Mouse (Mus musculus) lung, postnatal 0 days (tissue): Measurements from ENCODE around the gene Pidd1. TPM values are rescaled to one million over a fixed set of nuclear protein-coding genes. Genes with fewer than 3 reads are reported as not detected.

Experiments
- ATAC-seq: fragments of 200-750 bp; cut with Nextera tagmentation; 2 replicates; pipeline ENCODE4 v1.8.0; 2017; ENCODE audit warnings: moderate library complexity
- DNase-seq: peaks from one replicate; pipeline ENCODE4 v3.0.0-alpha.2; 2016; ENCODE audit warnings: low spot score
- H3K27ac ChIP-seq: fragments of 300-500 bp; sonication (generic); 2 replicates; pipeline ENCODE4 v1.5.1; 2014; ENCODE audit warnings: antibody characterized with exemption, mild to moderate bottlenecking, low read length, mixed read lengths
- H3K27me3 ChIP-seq: fragments of 300-500 bp; sonication (generic); replicated peaks from 2 replicates; pipeline ENCODE4 v1.6.1; 2014; ENCODE audit warnings: low read length, mixed read lengths; ENCODE audit not compliant: insufficient read depth
- H3K36me3 ChIP-seq: fragments of 300-500 bp; sonication (generic); 2 replicates; pipeline ENCODE4 v1.6.1; 2014; ENCODE audit warnings: low read length, mixed read lengths; ENCODE audit not compliant: insufficient read depth
- H3K4me1 ChIP-seq: fragments of 300-500 bp; sonication (generic); 2 replicates; pipeline ENCODE4 v1.6.1; 2014; ENCODE audit warnings: antibody characterized with exemption, low read depth, low read length, mixed read lengths; ENCODE audit not compliant: insufficient read depth
- H3K4me2 ChIP-seq: fragments of 300-500 bp; sonication (generic); replicated peaks from 2 replicates; pipeline ENCODE4 v1.6.1; 2014; ENCODE audit warnings: low read depth, mild to moderate bottlenecking, low read length, moderate library complexity, mixed read lengths
- H3K4me3 ChIP-seq: fragments of 300-500 bp; sonication (generic); 2 replicates; pipeline ENCODE4 v1.5.1; 2014; ENCODE audit warnings: low read depth, low read length
- H3K9ac ChIP-seq: fragments of 300-500 bp; sonication (generic); replicated peaks from 2 replicates; pipeline ENCODE4 v1.6.1; 2014; ENCODE audit warnings: low read depth, mild to moderate bottlenecking
- H3K9me3 ChIP-seq: fragments of 300-500 bp; sonication (generic); 2 replicates; pipeline ENCODE4 v1.6.1; 2016; ENCODE audit warnings: low read length, mixed read lengths
- CTCF ChIP-seq: IDR thresholded peaks from 2 replicates; pipeline ENCODE4 v1.5.1; 2016; ENCODE audit warnings: antibody characterized with exemption, mild to moderate bottlenecking
- EP300 ChIP-seq: IDR thresholded peaks from 2 replicates; pipeline ENCODE4 v1.6.1; 2016; ENCODE audit warnings: antibody characterized with exemption, mild to moderate bottlenecking, control low read depth
- WGBS: fragments of 180-500 bp; shearing (Covaris S2); extraction: QIAGEN DNeasy Blood & Tissue Kit; methylation state at CpG from one replicate; pipeline ENCODE4 v1.1.7; 2014; 5-methylcytosine and 5-hydroxymethylcytosine counted together
- polyA plus RNA-seq: library from polyadenylated mRNA; unstranded; fragments of >200 nt; fragmentation: Nextera tagmentation; extraction: Ambion mirVana; gene quantifications from 2 replicates; pipeline ENCODE4 v1.2.1, GENCODE M21; 2015

Pidd1 gene
- polyA plus RNA-seq, 1 experiment from 2014 or later = 1.8 TPM

DNA sequence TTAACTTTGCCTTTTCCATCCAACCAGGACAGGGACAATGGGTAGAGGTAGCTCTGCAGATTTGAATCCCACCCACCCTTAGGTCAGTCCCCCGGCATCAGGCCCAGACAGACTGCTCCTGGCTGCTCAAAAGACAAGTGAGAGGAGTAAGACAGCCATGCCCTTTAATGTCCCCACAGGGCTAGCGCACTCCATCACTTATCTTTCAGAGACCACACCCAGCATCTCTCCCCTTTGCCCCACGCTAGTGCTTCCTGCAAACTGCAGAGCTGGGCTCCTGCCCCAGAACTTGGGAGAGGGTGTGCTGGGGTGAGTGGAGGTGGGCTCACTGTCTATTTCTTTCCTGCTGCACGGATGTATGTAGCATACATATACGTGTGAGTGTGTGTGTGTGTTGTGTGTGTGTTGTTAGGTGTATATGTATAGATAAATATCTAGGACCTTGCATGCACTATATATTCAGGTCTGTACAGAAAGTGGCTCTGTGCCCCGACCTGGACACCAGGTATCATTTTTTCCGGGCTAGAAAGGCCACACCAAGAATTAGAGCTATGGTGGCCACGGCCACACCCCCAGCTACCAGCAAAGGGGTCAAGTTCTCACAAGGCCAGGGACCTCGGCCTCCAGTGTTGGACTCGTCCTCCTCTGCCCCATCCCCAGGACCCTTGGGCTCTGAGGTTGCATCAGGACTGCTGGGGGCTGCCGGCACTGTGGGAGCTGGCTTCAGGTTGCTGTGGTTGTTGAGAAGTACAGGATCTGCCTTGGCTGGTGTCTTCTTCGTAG lies 16.7 kb downstream of the Pidd1 start:
- H3K9me3 ChIP-seq = no peaks in the 10 kb centered on the region
- no peaks in the 10 kb centered on the region for H3K27me3 ChIP-seq
- H3K9ac ChIP-seq = no peak overlapping the region
- no peaks in the 10 kb centered on the region for H3K4me1 ChIP-seq
- WGBS = 74% methylated on average over 12 of the region's 12 CpGs
- TF ChIP-seq CTCF (no peak), EP300 (no peak)
- no peak overlapping the region for H3K27ac ChIP-seq
- H3K36me3 ChIP-seq = no peaks in the 10 kb centered on the region; the same call in 1 of the 2 replicates
- H3K4me2 ChIP-seq = no peak overlapping the region
- no peak overlapping the region for H3K4me3 ChIP-seq
- ATAC-seq (no peak), DNase-seq (no peak)

DNA sequence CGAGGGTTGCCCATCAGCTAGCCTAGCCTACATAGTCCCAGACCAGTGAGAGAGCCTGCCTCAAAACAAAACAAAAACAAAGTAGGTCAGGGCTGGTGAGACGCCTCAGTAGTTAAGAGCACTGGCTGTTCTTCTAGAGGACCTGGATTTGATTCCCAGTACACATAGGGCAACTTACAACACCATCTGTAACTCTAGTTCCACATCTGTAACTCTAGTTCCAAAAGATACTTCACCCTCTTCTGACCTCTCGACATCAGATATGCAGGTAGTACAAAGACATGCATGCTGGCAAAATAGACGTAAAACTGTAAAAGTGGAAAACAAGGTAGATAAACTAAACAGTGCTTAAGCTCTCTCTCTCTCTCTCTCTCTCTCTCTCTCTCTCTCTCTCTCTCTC lies 20.0 kb downstream of the Pidd1 start:
- 67% methylated on average over 4 of the region's 4 CpGs for WGBS
- no peaks in the 10 kb centered on the region for H3K36me3 ChIP-seq
- no peaks in the 10 kb centered on the region for H3K9me3 ChIP-seq
- H3K27ac ChIP-seq = no peak overlapping the region
- H3K4me3 ChIP-seq = no peak overlapping the region
- H3K4me1 ChIP-seq = no peaks in the 10 kb centered on the region
- no peak overlapping the region for H3K4me2 ChIP-seq
- no peaks in the 10 kb centered on the region for H3K27me3 ChIP-seq
- H3K9ac ChIP-seq = no peak overlapping the region
- ATAC-seq (no peak), DNase-seq (no peak)
- TF ChIP-seq CTCF (no peak), EP300 (no peak)

DNA sequence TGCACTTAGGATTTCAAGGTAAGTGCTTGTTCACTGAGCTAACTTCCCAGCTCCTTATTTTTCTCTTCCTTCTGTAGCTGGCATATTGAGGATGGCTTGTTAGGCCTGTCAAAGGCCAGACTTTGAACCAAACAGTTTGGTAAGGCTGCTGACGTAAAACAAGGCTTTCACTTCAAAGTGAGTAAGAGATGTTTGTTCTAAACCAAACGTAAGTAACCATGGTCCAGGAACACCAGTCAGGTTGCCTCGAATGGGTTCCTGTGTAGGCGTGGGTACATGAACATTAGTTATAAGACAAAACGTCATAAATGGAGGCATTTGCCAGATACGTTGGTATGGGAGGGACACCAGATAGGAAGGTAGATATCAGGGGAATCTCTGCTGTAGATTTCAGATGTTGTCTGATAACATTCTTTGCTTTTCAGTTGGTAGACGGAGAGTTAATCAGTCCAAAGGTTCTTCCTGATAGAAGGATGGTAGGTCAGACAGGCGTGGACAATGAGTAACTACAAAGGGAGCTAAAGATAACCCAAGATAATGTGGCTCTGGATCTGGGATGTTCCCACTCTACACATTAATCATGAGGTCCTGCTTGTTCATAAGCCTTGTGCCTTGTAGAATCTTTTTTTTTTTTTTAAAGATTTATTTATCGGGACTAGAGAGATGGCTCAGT lies 23.7 kb downstream of the Pidd1 start:
- DNase-seq (no peak), ATAC-seq (no peak)
- 71% methylated on average over 9 of the region's 9 CpGs for WGBS
- Histone ChIP-seq H3K9me3 (no peaks in the 10 kb centered on the region), H3K4me1 (no peaks in the 10 kb centered on the region), H3K36me3 (no peaks in the 10 kb centered on the region), H3K27ac (no peak overlapping the region), H3K27me3 (no peaks in the 10 kb centered on the region), H3K4me2 (no peak overlapping the region), H3K4me3 (no peak overlapping the region), H3K9ac (no peak overlapping the region)
- no peak for TF ChIP-seq CTCF
- TF ChIP-seq EP300 = no peak

DNA sequence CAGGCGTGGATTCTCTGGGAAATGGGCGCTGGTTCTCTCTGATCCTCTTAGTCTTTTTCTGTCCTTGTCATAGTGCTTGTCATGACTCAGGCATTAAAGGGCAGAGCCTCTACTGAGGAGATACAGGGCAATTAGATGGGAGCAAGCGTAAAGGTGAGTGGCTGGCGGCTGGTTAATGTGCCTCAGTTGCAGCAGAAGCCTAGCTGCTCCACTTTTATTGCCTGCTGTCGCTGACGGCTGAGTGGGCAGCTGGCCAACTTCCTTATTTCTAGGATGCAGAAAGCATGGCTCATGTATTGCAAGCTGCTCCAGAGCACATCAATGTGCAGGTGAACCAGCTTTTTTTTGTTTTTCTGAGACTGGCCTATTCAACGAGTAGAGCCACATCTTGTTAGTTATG lies 24.9 kb downstream of the Pidd1 start:
- Histone ChIP-seq H3K4me2 (no peak overlapping the region), H3K9ac (no peak overlapping the region), H3K27me3 (no peaks in the 10 kb centered on the region), H3K4me1 (no peaks in the 10 kb centered on the region; the same call in 1 of the 2 replicates), H3K9me3 (no peaks in the 10 kb centered on the region), H3K4me3 (no peak overlapping the region), H3K27ac (no peak overlapping the region), H3K36me3 (no peaks in the 10 kb centered on the region)
- TF ChIP-seq CTCF = no peak
- TF ChIP-seq EP300 = no peak
- 54% methylated on average over 7 of the region's 7 CpGs for WGBS
- ATAC-seq = no peak
- DNase-seq = no peak

DNA sequence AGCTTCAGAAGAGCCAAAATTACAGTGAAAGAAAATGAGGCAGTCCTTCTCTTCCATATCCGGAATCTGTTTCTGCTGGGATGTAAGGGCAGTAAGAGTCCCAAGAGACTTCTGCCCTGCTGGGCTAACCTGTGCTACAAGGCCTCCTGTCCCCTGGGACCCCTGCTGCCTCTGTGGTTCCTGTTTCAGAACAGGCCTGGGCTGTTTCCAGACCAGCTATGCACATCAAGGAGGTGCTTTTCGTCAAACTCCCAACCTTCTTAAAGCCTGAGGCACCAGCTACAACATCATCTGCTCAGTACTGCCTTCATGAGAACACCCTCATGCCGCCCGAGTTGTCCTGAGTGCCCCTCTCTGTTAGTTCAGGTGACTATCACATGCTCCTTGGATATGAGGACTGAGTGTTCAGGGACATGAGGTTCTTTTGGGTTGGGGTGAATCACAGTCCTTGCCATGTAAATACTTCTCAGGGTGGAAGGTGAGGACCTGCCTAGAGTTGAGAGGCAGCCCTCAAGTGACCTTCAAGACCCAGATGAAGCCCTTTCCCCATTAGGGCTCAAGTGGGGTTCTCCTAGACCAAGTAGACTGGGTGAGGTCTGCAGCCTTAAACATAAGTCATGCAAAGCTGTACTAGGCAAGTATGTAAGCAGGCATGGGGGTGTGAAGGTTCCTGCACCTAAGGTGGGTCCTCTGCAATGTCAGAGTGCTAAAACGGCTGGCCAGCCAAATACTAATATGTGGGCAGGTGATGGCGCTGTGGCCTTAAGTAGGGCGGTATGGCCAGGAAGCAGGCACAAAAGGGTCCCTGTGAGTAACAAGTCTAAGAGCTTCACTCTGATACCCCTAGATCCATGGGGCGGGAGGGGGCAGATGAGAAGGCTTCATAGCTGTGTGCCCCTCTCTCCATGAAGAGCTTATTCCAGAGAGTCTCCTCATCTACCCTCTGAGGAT lies 25.8 kb downstream of the Pidd1 start:
- DNase-seq (no peak), ATAC-seq (no peak)
- no peaks in the 10 kb centered on the region for H3K9me3 ChIP-seq
- 70% methylated on average over 8 of the region's 8 CpGs for WGBS
- no peaks in the 10 kb centered on the region for H3K27me3 ChIP-seq
- H3K36me3 ChIP-seq = no peaks in the 10 kb centered on the region
- no peak overlapping the region for H3K4me2 ChIP-seq
- H3K4me3 ChIP-seq = no peak overlapping the region
- TF ChIP-seq EP300 (peak; percentile 86), CTCF (peak; percentile 30)
- no peak overlapping the region for H3K27ac ChIP-seq
- no peaks in the 10 kb centered on the region; the same call in 1 of the 2 replicates for H3K4me1 ChIP-seq
- H3K9ac ChIP-seq = no peak overlapping the region
